Mouse (Mus musculus) ES-Bruce4 (cell line): ENCODE results near the gene Dmpk.

Experiments used
- CTCF ChIP-seq: IDR thresholded peaks from one replicate; pipeline ENCODE4 v1.8.1; 2011; ENCODE audit warnings: low read depth, low read length
- EP300 ChIP-seq: IDR thresholded peaks from 2 replicates; pipeline ENCODE4 v1.6.1; 2011; ENCODE audit warnings: low read depth, low read length; ENCODE audit not compliant: insufficient read depth
- POLR2A ChIP-seq: IDR thresholded peaks from one replicate; pipeline ENCODE4 v1.8.1; 2011; ENCODE audit warnings: low read length; ENCODE audit not compliant: insufficient read depth

DNA sequence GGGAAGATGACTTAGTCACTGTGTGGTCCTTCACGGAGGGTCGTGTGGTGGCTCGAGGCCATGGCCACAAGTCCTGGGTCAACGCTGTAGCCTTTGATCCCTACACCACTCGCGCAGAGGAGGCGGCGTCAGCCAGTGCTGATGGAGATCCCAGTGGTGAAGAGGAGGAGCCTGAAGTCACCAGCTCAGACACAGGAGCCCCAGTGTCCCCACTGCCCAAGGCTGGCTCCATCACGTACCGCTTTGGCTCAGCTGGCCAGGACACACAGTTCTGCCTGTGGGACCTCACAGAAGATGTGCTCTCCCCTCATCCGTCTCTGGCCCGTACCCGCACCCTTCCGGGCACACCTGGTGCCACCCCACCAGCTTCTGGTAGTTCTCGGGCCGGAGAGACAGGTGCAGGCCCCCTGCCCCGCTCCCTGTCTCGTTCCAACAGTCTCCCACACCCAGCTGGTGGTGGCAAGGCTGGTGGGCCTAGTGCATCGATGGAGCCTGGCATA lies 3.1 kb upstream of the Dmpk start:
- TF ChIP-seq POLR2A = no peak
- TF ChIP-seq EP300 = no peak
- TF ChIP-seq CTCF = no peak
